Mouse (Mus musculus) brain, embryonic 14.5 days (tissue): ENCODE measurements around the gene Ptpn23. TPM values are rescaled to one million over a fixed set of nuclear protein-coding genes. Genes with fewer than 3 reads are reported as not detected.
A peak's percentile ranks its signal among the peaks of the same experiment; 100 is the strongest.
"Not testable (repeated sequence)": the region's sequence is repeated elsewhere in the genome, so short reads cannot be mapped to it uniquely, and the experiment has no call there.

Experiments used
- DNase-seq: peaks from one replicate; pipeline ENCODE4 v3.0.0-alpha.2; 2011; ENCODE audit warnings: low read depth
- CTCF ChIP-seq: fragments of 200-500 bp; IDR thresholded peaks from 2 replicates; pipeline ENCODE4 v1.5.1; 2012; ENCODE audit warnings: inconsistent platforms, mild to moderate bottlenecking, moderate library complexity, borderline replicate concordance; ENCODE audit not compliant: insufficient read depth, insufficient read length; ENCODE audit errors: extremely low read depth
- POLR2A ChIP-seq: fragments of 200-500 bp; IDR thresholded peaks from 2 replicates; pipeline ENCODE4 v1.6.1; 2012; ENCODE audit warnings: mild to moderate bottlenecking, inconsistent platforms, borderline replicate concordance; ENCODE audit not compliant: poor library complexity, insufficient read depth, insufficient read length, severe bottlenecking; ENCODE audit errors: extremely low read depth
- polyA plus RNA-seq: library from polyadenylated mRNA; depleted of rRNA; stranded (reverse); fragments of >200 nt; gene quantifications from 2 replicates; pipeline ENCODE4 v1.2.3, GENCODE M21; 2012

Gene Ptpn23
- polyA plus RNA-seq, 1 experiment: 73.7 TPM

DNA sequence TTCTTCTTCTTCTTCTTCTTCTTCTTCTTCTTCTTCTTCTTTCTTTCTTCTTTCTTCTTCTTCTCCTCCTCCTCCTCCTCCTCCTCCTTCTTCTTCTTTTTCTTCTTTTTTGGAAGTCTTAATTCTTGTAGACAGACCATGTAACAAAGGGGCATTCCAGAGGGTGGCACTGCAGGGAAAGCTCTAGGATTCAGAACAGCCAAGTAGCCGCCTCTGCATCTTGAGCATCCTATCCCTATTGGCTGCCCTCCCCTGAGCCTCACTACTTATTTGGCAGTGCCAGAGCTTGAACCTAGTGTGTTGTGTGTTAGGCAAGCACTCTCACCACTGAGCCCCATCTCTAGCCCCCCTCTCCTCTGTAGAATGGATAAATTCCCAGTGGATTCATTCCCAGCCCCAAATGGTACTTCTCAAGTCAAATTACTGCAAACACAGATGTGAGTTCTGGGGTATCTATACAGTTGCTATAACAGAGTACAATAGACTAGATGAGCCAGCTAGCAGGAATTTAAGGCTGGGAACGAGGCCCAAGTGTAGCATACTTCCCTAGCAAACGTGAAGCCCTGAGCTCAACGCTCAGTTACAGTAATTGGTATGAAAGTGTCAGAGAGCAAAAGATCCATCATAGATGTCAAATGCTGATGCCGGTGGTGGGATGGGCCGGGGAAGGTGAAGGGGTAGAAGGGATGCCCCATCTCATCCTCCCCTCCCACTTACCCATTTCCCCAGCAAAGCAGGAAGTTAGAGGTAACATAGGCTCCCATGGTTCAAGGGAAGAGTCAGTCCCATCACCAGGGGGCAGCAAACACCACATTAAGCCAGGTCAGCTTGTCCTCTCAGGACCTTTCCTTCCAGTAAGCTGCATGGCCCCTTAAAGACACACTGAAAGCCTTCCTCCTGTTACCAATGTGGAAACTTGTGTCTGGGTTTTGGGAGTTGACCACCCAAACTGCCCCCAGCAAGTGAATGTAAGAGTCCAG, 3.2 kb upstream of the Ptpn23 start:
- DNase-seq: peak; percentile 83
- TF ChIP-seq POLR2A: no peak
- TF ChIP-seq CTCF: peak; percentile 80

DNA sequence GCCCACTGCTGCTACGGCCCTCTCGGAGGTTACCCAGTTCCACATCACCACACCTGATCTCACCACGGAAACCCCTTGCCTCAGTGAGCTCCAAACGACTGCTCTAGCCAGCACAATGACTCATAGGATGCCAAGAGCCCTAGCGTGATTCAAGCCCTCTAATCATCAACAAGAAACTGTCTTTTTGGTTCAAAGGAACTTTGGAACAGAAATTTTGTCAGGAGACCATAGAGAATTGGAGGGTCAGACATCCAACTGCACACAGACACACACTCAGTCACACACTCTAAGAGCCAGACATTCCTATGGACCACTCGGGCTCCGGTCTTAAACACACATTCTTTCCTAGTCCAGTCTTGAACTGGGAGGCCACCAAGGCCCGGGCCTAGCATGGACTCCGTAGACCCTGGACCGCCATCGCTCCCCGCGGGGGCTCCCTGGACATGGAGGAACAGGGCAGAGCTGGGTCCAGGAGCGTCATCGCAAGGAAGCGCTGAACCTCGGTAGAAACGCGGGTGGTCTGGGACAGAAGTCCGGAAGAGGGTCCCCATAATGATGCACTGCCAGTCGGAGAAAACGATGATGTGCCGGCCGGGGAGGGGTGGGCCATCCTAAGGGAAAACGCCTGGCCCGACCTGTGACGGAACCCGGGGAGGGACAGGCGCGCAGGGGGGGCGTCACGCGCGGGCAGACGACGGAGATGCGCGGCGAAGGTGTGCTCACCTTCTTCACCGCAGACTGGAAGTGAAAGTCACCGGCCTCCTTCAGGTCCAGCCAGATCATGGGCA, 508 bp downstream of the Ptpn23 start:
- DNase-seq: no peak
- TF ChIP-seq POLR2A: no peak
- no peak for TF ChIP-seq CTCF

DNA sequence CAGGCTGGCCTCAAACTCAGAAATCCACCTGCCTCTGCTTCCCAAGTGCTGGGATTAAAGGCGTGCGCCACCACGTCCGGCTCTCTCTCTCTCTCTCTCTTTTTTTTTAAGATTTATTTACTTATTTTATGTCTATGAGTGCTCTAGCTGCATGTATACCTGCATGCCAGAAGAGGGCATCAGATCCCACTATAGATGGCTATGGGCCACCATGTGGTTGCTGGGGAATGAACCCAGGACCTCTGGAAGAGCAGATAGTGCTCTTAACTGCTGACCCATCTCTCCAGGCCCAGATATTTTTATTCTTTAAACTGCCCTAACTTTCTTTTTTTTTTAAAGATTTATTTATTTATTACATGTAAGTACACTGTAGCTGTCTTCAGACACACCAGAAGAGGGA, 4.8 kb downstream of the Ptpn23 start:
- not testable (repeated sequence) for DNase-seq

DNA sequence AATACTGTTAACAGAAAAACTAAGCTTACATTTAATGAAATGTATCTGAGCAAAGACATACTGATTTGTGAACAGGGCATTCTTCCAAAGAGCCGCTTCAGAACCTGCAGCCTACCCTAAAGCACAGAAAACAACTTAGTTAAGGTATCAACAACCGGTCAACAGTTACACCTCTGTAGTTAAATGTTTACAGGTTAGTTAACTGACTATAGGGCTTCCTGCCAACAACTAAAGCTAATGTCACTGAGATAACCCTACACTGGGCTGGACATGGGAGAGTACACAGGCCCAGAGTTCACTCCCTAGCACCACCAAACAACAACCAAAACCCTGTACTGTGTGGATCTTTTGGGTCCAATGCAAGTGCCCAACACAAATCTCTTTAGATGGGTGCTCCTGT, 5.3 kb downstream of the Ptpn23 start:
- TF ChIP-seq POLR2A (no peak), CTCF (no peak)
- DNase-seq: no peak

DNA sequence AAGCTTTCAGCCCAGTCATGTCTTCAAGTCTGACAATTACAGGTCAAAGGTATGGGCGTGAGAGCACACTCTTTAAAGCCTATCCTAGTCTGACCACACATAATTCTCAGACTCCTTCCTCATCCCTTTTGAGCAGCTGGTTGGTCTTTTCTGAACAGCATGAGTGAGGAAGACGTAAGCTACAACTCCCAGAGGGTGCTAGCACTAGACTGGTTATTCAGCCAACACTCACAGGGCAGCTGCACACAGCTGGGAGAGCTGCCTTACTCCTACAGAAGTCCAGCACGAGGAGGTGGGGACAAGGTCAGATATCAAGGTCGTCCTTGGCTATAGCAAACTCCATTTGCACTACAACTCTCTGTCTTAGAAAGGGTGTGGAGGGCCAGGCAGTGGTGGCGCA, 7.4 kb downstream of the Ptpn23 start:
- no peak for TF ChIP-seq POLR2A
- TF ChIP-seq CTCF: no peak
- DNase-seq: no peak

DNA sequence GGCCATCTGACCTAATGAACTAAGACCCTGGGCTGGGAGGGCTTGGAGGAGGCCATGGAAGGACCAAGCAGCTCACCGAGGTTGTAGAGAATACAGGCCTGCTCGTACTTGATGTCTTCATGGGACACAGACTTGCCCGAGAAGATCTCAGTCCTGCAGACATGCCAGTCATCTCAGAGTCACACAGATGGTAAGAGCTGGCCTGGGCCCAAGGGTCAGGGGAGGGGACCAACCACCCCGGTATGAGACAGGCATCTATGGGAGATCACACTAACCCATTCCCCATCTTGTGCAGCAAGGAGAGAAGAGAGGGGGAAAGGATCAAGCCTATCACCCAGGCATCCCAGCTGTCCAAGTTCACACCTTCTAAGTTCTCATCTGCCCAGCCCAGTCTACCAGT, 14.7 kb downstream of the Ptpn23 start:
- TF ChIP-seq CTCF (no peak), POLR2A (no peak)

DNA sequence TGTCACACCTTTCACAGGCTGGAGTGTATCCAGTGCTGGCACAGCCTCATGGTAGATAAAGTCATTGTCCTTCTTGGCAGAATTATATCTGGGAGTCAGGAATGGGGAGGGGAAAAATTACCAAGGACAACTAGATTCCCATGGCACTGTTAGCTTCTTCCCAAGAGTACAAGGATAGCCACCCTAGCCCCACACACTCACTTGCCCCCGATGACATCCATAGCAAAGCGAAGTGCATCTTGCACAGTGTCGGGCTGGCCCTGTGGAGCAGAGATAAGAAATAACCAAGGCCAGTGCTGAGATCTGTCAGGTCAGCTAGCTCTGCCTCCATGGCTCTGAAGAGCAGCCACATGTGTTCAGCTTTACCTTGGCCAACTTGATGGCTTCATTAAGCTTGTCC, 17.2 kb downstream of the Ptpn23 start:
- TF ChIP-seq POLR2A (no peak), CTCF (no peak)
- no peak for DNase-seq

More for the DNA sequence above, 14.7 kb downstream of the Ptpn23 start:
- DNase-seq: no peak

DNA sequence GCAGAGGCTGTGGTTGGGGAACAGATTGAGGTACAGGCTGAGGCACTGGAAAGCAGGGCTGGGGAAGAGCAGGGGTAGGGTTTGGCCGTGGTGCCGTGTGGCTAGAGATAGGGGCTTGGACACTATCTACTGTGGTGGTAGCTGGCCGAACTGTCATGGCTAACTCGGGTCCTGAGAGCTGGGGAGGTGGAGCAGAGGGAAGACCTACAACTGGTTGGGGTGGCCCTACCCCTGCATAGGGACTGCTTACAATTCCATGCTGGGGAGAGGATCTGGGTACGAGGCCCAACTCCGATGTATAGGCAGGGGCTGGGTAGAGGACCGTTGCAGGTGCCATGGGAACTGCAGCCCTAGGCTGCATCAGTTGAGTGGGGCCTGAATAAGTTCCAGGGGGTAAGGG, 20.0 kb downstream of the Ptpn23 start:
- TF ChIP-seq CTCF: no peak
- no peak for TF ChIP-seq POLR2A
- DNase-seq: no peak

DNA sequence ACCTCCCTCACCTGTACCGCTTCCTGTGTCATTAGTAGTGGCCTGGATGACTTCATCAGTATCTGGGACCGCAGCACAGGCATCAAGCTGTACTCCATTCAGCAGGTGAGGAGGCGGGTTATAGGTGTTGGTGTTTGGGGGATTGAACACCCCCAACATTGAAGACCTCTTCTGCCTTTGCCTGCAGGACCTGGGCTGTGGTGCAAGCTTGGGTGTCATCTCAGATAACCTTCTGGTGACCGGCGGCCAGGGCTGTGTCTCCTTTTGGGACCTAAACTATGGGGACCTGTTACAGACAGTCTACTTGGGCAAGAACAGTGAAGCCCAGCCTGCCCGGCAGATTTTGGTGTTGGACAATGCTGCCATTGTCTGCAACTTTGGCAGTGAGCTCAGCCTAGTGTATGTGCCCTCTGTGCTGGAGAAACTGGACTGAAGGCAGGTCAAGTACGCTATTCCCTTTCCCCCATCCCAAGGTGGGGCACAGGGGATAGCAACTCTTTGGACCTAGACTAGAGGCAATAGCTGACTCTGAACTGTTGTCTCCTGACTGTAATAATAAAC, 23.6 kb downstream of the Ptpn23 start:
- DNase-seq: peak; percentile 15
- TF ChIP-seq CTCF (no peak), POLR2A (no peak)

DNA sequence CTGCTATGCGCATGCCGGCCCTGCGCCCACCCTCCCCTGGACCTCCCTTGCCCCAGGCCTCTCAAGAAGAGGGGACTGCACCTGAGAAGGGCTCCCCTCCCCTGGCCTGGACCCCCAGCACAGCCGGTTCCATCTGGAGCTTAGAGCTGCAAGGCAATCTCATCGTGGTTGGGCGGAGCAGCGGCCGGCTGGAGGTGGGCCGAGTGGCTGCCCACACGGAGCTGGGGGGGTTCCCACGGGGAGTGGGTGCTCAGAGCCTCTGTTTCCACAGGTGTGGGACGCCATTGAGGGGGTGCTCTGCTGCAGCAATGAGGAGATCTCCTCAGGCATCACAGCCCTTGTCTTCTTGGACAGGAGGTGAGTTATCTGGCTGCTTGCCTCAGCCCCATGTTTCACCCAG, 26.7 kb downstream of the Ptpn23 start:
- no peak for DNase-seq
- no peak for TF ChIP-seq POLR2A
- no peak for TF ChIP-seq CTCF

DNA sequence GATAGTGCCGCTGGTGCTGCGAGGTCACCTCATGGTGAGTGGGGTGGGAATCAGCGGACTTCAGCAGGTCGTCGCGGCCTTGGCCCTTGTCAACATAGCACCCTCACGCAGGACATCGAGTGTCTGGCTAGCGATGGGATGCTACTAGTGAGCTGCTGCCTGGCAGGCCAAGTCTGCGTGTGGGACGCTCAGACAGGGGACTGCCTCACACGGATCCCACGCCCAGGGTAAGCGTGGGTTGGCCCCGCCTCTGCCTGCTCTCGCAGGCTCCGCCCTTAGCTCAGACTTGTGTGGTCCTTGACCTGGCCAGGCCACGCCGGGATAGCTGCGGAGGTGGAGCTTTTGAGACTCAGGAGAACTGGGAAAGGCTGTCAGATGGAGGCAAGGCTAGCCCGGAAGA, 27.4 kb downstream of the Ptpn23 start:
- no peak for DNase-seq
- TF ChIP-seq CTCF (no peak), POLR2A (no peak)

DNA sequence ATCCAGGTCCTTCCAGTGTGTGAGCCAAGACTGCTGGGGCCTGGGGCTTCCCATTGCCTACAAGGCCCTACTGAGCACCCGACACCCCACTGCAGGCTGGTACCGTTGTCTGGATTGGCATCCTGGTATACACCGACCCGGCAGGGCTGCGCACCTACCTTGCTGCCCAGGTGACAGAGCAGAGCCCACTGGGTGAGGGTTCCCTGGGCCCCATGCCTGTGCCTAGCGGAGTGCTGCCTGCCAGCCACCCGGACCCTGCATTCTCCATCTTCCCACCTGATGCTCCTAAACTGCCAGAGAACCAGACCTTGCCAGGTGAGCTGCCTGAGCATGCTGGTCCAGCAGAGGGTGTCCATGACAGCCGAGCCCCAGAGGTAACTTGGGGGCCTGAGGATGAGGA, 28.7 kb downstream of the Ptpn23 start:
- TF ChIP-seq CTCF: no peak
- TF ChIP-seq POLR2A: no peak
- DNase-seq: no peak

DNA sequence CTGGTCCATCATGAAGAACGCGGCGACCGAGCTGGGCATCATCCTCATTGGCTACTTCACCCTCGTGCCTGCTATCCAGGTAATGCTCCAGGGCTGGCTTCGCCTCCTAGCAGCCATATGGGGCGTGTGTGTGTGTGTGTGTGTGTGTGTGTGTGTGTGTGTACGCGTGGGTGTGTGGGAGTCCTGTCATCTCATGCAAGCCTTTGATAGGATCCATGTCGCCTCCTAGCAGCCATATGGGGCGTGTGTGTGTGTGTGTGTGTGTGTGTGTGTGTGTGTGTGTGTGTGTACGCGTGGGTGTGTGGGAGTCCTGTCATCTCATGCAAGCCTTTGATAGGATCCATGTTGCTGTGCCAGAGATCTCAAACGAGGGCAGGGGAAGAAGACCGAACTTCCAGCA, 30.4 kb downstream of the Ptpn23 start:
- DNase-seq: not testable (repeated sequence)
